Mouse (Mus musculus) thymus, postnatal 4 days (tissue): ENCODE results near the gene Maf.

ENCODE experiments used
- DNase-seq: peaks from one replicate; pipeline ENCODE4 v3.0.0; 2021

Maf gene

GRCm38 (mm10) chr8:115703056-115703455, 4.5 kb downstream of the Maf start:
- DNase-seq = no peak

DNA sequence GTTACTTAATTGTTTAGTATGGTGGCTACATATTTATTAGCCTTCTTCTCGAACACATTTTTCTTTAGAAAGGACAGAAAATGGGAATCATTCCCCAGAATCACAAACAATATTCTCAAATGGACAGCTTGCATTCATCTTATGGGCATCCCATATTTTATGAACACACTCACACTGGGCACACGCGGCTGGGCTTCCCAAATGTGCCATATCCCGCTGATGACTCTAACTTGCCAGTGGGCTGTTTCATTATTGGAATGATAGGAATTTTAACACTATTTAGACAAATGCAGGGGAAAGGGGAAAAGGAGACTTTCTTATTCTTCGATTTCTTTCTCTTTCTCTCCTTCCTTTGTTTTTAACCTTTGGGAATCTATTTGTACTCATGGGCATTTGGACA, 6.6 kb downstream of the Maf start:
- no peak for DNase-seq

DNA sequence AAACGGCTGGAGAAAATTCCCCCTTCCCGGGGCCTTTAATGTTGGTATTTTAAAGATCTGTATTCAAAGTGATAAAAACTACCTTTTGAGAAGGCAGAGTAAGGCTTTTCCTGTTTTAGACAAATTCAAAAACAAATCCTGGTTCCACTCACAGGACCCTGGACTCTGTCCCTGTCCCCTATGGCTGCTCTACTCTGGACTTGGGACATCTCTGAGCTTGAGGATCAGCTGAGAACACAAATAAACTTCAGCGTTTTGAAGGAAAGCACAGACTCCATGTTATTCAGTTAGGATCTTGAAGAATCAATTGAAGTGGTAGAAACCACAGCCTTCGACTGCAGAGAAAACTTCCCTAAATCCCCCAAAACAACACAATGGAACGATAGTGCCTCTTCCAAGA, 8.4 kb downstream of the Maf start:
- DNase-seq = no peak

DNA sequence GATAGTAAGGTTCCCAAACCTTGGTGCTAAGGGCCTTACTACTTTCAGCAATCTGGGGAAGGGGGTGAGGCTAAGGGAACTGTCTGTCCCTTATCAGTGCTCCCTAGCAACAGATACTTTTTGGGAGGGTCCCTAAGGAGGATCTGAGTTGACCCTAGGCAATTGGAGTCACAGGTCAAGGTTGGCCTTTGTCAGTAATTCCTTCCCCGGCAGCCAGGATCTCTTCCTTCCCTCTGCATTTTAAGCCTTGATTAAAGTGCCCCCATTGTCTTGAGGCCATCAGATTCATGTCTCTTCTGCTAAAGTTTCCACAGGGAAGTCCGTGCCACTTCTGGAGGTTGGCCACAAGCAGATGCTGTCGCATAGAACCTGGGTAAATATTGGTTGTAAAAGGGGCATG, 10.2 kb downstream of the Maf start:
- no peak for DNase-seq

- DNase-seq = no peak
Measured at GRCm38 (mm10) chr8:115696661-115697060, 10.9 kb downstream of the Maf start.

DNA sequence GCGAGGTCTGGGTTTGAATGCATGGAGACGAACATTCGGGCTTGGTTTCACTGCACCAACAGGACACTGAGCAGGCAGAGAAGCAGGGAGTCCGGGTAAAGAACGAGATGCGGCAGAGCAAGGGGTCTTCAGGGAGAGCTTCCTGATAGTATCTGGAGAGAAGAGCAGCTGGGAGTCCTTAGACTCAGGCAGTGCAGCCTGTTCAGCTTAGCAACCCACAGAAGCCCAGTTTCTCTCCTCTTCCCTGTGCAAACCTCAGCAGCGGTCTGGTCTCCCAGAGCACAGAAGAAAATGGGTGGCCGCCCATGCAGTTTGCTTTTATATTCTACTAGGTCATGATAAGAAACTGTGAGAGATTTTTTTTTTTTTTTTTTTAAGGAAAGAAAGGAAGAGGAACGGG, 20.2 kb downstream of the Maf start:
- no peak for DNase-seq

DNA sequence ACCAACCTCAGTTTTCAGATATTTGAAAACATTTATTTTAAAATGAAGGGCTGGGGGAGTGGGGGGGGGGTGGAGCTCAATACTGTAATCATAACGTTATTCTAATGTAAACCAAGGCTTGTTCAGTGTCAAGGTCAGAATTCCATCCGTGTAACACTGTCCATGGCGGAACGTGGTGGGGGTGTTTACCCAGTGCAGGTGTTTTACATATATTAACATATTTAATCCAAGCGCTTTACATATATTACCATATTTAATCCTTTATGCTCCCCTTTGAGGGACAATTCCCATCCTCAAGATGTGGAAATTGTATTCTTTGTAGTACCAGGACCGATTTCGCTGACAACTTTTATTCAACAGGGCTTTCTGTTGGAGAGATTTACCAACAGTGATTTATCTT, 24.3 kb downstream of the Maf start:
- DNase-seq = no peak

GRCm38 (mm10) chr8:115679539-115679938, 28.1 kb downstream of the Maf start:
- no peak for DNase-seq

- no peak for DNase-seq
Measured at GRCm38 (mm10) chr8:115664866-115665265, 42.7 kb downstream of the Maf start.

DNA sequence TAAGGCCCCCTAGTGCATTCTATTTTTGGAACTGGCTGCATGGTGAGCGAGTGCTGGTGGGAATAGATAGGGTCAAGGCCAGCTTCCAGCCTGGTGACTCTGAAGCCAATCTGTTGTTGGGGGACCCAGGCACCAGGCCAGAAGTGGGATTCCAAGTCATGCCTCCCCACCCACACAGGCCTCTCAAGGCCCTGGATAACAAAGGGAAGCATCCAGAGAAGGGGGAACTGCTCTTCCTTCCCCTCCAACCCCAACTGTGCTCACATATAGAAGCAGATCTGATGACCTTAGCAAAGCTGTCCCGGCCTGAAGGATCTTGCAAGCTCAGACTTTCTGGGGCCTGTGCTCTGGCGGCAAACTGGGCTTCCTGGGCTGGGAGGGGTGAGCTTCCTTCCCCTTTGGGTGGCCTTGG, 57.5 kb downstream of the Maf start:
- DNase-seq = no peak

GRCm38 (mm10) chr8:115645139-115645538, 62.5 kb downstream of the Maf start:
- no peak for DNase-seq

DNA sequence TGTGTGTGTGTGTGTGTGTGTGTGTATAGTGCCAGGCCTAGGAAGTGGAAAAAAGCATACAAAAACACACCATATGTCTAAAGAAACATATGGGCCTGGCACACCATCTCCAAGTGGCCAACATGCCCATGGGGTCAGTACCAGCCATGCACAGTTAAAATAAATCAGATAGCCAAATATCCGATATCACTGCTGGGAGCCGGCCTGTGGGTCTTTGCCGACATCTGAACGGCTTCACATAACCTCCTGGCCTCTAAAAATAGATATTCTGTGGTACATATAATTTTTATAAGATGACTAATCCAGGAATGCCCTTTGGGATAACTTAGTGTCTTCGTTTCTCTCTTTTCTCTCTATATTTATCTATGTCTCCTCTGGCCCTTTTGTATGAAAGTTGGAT, 65.7 kb downstream of the Maf start:
- no peak for DNase-seq

DNA sequence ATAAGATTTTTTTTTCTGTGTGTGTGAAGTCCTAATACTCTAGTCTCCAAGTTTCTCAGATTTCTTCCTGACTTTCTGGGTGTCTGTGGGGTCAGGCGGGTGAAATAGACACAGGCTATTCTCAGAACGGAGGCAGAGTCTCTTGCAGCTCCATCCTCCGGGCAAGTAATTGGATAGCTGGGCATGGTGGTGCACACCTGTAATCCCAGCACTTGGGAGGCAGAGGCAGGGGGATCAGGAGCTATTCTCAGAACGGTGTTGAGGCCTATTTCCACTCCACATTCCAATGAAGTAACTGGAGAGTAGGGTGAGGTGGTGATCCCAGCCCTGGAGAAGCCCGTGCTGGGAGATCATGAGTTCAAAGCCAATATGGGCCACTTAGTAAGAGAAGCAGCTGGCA, 67.6 kb downstream of the Maf start:
- no peak for DNase-seq

GRCm38 (mm10) chr8:115636751-115637150, 70.8 kb downstream of the Maf start:
- DNase-seq = no peak
